Mouse (Mus musculus) liver, embryonic 15.5 days (tissue): ENCODE data around the gene Msx3. TPM values are rescaled to one million over a fixed set of nuclear protein-coding genes. Genes with fewer than 3 reads are reported as not detected.

Source experiments
- ATAC-seq: fragments of 200-750 bp; cut with Nextera tagmentation; 2 replicates; pipeline ENCODE4 v1.8.0; 2017; ENCODE audit warnings: moderate number of reproducible peaks, mild to moderate bottlenecking, moderate library complexity; ENCODE audit not compliant: insufficient read depth
- H3K27ac ChIP-seq: fragments of 300-500 bp; sonication (generic); replicated peaks from 2 replicates; pipeline ENCODE4 v1.5.1; 2015; ENCODE audit warnings: mild to moderate bottlenecking, inconsistent platforms
- H3K27me3 ChIP-seq: fragments of 300-500 bp; sonication (generic); 2 replicates; pipeline ENCODE4 v1.6.1; 2015; ENCODE audit warnings: mild to moderate bottlenecking, inconsistent platforms
- H3K36me3 ChIP-seq: fragments of 300-500 bp; sonication (generic); replicated peaks from 2 replicates; pipeline ENCODE4 v1.6.1; 2015; ENCODE audit warnings: moderate library complexity, mild to moderate bottlenecking, inconsistent platforms
- H3K4me1 ChIP-seq: fragments of 300-500 bp; sonication (generic); replicated peaks from 2 replicates; pipeline ENCODE4 v1.6.1; 2015; ENCODE audit warnings: inconsistent platforms
- H3K4me2 ChIP-seq: fragments of 300-500 bp; sonication (generic); 2 replicates; pipeline ENCODE4 v1.6.1; 2015; ENCODE audit warnings: moderate library complexity, mild to moderate bottlenecking, inconsistent platforms
- H3K4me3 ChIP-seq: fragments of 300-500 bp; sonication (generic); replicated peaks from 2 replicates; pipeline ENCODE4 v1.5.1; 2015; ENCODE audit warnings: mild to moderate bottlenecking, inconsistent platforms
- H3K9ac ChIP-seq: fragments of 300-500 bp; sonication (generic); 2 replicates; pipeline ENCODE4 v1.6.1; 2015; ENCODE audit warnings: moderate library complexity, mild to moderate bottlenecking, inconsistent platforms
- H3K9me3 ChIP-seq: fragments of 300-500 bp; sonication (generic); replicated peaks from 2 replicates; pipeline ENCODE4 v1.6.1; 2016; ENCODE audit warnings: inconsistent platforms
- WGBS: fragments of 180-500 bp; shearing (Covaris S2); methylation state at CpG from one replicate; pipeline ENCODE4 v1.1.7; 2015; ENCODE audit warnings: mixed read lengths; ENCODE audit not compliant: insufficient replicate concordance; 5-methylcytosine and 5-hydroxymethylcytosine counted together
- polyA plus RNA-seq: library from polyadenylated mRNA; unstranded; fragments of >200 nt; fragmentation: Nextera tagmentation; extraction: Ambion mirVana; gene quantifications from 2 replicates; pipeline ENCODE4 v1.2.1, GENCODE M21; 2015

The Msx3 gene
- polyA plus RNA-seq, 1 experiment from 2014 or later = not detected

GRCm38 (mm10) chr7:140078711-140079110 lies 29.8 kb upstream of the Msx3 start:
- H3K9me3 ChIP-seq = no peaks in the 10 kb centered on the region

GRCm38 (mm10) chr7:140077698-140078097 lies 28.8 kb upstream of the Msx3 start:
- no peak overlapping the region for H3K9ac ChIP-seq
- 50% methylated on average over 6 of the region's 6 CpGs for WGBS
- ATAC-seq = no peak

More at GRCm38 (mm10) chr7:140078711-140079110, 29.8 kb upstream of the Msx3 start:
- Histone ChIP-seq H3K4me3 (no peak overlapping the region), H3K9ac (no peak overlapping the region), H3K27me3 (peaks cover 46% of the 10 kb centered on the region), H3K27ac (no peak overlapping the region), H3K4me2 (no peak overlapping the region), H3K4me1 (no peaks in the 10 kb centered on the region), H3K36me3 (no peaks in the 10 kb centered on the region)
- ATAC-seq = no peak
- WGBS = 5% methylated on average over 5 of the region's 5 CpGs

GRCm38 (mm10) chr7:140070042-140070711 lies 21.3 kb upstream of the Msx3 start:
- 27% methylated on average over 39 of the region's 39 CpGs for WGBS
- Histone ChIP-seq H3K36me3 (no peaks in the 10 kb centered on the region), H3K4me1 (no peaks in the 10 kb centered on the region), H3K27me3 (peaks cover 32% of the 10 kb centered on the region), H3K27ac (no peak overlapping the region), H3K4me2 (peak overlapping the region; percentile 50), H3K4me3 (peak overlapping the region; percentile 29), H3K9ac (no peak overlapping the region), H3K9me3 (no peaks in the 10 kb centered on the region)
- ATAC-seq = no peak

More at GRCm38 (mm10) chr7:140077698-140078097, 28.8 kb upstream of the Msx3 start:
- H3K4me1 ChIP-seq = no peaks in the 10 kb centered on the region
- H3K27ac ChIP-seq = no peak overlapping the region
- peaks cover 43% of the 10 kb centered on the region for H3K27me3 ChIP-seq
- no peaks in the 10 kb centered on the region for H3K36me3 ChIP-seq
- H3K4me2 ChIP-seq = no peak overlapping the region
- no peaks in the 10 kb centered on the region for H3K9me3 ChIP-seq
- no peak overlapping the region for H3K4me3 ChIP-seq

- WGBS = 38% methylated on average over 6 of the region's 6 CpGs
- Histone ChIP-seq H3K4me3 (no peak overlapping the region), H3K9ac (no peak overlapping the region), H3K4me2 (no peak overlapping the region), H3K36me3 (no peaks in the 10 kb centered on the region), H3K27ac (no peak overlapping the region), H3K9me3 (no peaks in the 10 kb centered on the region), H3K4me1 (no peaks in the 10 kb centered on the region), H3K27me3 (peaks cover 54% of the 10 kb centered on the region)
- no peak for ATAC-seq
Observed at GRCm38 (mm10) chr7:140067397-140067796, 18.5 kb upstream of the Msx3 start.

GRCm38 (mm10) chr7:140063092-140063491 lies 14.2 kb upstream of the Msx3 start:
- Histone ChIP-seq H3K9ac (no peak overlapping the region), H3K27ac (no peak overlapping the region), H3K4me3 (no peak overlapping the region), H3K9me3 (no peaks in the 10 kb centered on the region), H3K4me2 (no peak overlapping the region), H3K27me3 (peaks cover 75% of the 10 kb centered on the region), H3K4me1 (0 out of 2 replicates have a peak, but pooled peaks cover 4% of the 10 kb centered on the region), H3K36me3 (no peaks in the 10 kb centered on the region)
- no peak for ATAC-seq
- 18% methylated on average over 7 of the region's 7 CpGs for WGBS

- Histone ChIP-seq H3K9me3 (no peaks in the 10 kb centered on the region), H3K4me2 (no peak overlapping the region), H3K4me3 (no peak overlapping the region), H3K27me3 (peaks cover 83% of the 10 kb centered on the region), H3K9ac (no peak overlapping the region), H3K4me1 (0 out of 2 replicates have a peak, but pooled peaks cover 4% of the 10 kb centered on the region), H3K36me3 (no peaks in the 10 kb centered on the region), H3K27ac (no peak overlapping the region)
- 16% methylated on average over 11 of the region's 11 CpGs for WGBS
- no peak for ATAC-seq
Observed at GRCm38 (mm10) chr7:140062307-140062706, 13.4 kb upstream of the Msx3 start.

- Histone ChIP-seq H3K9ac (no peak overlapping the region), H3K4me1 (0 out of 2 replicates have a peak, but pooled peaks cover 4% of the 10 kb centered on the region), H3K27me3 (peaks cover 89% of the 10 kb centered on the region), H3K36me3 (no peaks in the 10 kb centered on the region), H3K9me3 (no peaks in the 10 kb centered on the region), H3K4me2 (no peak overlapping the region), H3K27ac (no peak overlapping the region), H3K4me3 (no peak overlapping the region)
- 7% methylated on average over 6 of the region's 6 CpGs for WGBS
- ATAC-seq = no peak
Observed at GRCm38 (mm10) chr7:140061832-140062130, 12.9 kb upstream of the Msx3 start.

- H3K36me3 ChIP-seq = no peaks in the 10 kb centered on the region
- H3K4me1 ChIP-seq = 0 out of 2 replicates have a peak, but pooled peaks cover 4% of the 10 kb centered on the region
- peak overlapping the region; percentile 40 for H3K4me2 ChIP-seq
- no peak overlapping the region for H3K27ac ChIP-seq
- H3K9ac ChIP-seq = no peak overlapping the region
- H3K9me3 ChIP-seq = no peaks in the 10 kb centered on the region
- H3K27me3 ChIP-seq = peaks cover 95% of the 10 kb centered on the region
- 3% methylated on average over 47 of the region's 47 CpGs for WGBS
- H3K4me3 ChIP-seq = no peak overlapping the region
- ATAC-seq = no peak
Observed at GRCm38 (mm10) chr7:140060936-140061831, 12.3 kb upstream of the Msx3 start.

GRCm38 (mm10) chr7:140059601-140060000 lies 10.7 kb upstream of the Msx3 start:
- Histone ChIP-seq H3K4me3 (no peak overlapping the region), H3K4me1 (0 out of 2 replicates have a peak, but pooled peaks cover 4% of the 10 kb centered on the region), H3K9ac (no peak overlapping the region), H3K36me3 (no peaks in the 10 kb centered on the region), H3K27me3 (peaks cover 97% of the 10 kb centered on the region), H3K9me3 (no peaks in the 10 kb centered on the region), H3K4me2 (no peak overlapping the region), H3K27ac (no peak overlapping the region)
- WGBS = 22% methylated on average over 4 of the region's 4 CpGs
- ATAC-seq = no peak

GRCm38 (mm10) chr7:140058528-140058927 lies 9.6 kb upstream of the Msx3 start:
- H3K27ac ChIP-seq = no peak overlapping the region
- H3K4me3 ChIP-seq = no peak overlapping the region
- no peak for ATAC-seq
- H3K4me2 ChIP-seq = no peak overlapping the region
- no peaks in the 10 kb centered on the region for H3K36me3 ChIP-seq
- no peaks in the 10 kb centered on the region for H3K9me3 ChIP-seq
- H3K9ac ChIP-seq = no peak overlapping the region
- H3K27me3 ChIP-seq = peaks cover 95% of the 10 kb centered on the region
- 19% methylated on average over 7 of the region's 7 CpGs for WGBS
- 0 out of 2 replicates have a peak, but pooled peaks cover 4% of the 10 kb centered on the region for H3K4me1 ChIP-seq
